Mouse (Mus musculus) lung, adult 18-20 months (tissue): ENCODE results near the gene Gna12.

Experiments
- DNase-seq, 2 experiments: peaks; one replicate each; pipeline ENCODE4 v3.0.0; 2022; ENCODE audit warnings: mixed read lengths in 2 of 2

Gene Gna12

DNA sequence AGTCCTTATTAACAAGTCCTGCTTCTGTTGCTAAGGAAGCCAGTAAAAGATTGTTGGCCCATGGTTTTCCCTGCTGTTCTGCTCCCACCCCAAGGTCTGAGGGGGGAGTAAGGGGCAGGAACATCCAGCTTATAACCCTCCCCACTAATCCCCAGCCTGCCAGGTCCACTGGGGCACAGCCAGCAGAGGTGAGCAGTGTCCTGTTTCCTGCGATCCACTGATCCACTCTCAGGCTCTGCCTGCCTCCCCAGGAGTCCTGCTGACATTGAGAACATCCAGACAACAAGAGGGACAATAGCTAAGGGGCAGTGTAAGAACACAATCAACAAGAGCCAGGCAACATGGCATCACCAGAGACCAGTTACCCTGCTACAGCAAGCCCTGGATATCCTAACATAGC lies 3.4 kb downstream of the Gna12 start:
- DNase-seq: no peak

DNA sequence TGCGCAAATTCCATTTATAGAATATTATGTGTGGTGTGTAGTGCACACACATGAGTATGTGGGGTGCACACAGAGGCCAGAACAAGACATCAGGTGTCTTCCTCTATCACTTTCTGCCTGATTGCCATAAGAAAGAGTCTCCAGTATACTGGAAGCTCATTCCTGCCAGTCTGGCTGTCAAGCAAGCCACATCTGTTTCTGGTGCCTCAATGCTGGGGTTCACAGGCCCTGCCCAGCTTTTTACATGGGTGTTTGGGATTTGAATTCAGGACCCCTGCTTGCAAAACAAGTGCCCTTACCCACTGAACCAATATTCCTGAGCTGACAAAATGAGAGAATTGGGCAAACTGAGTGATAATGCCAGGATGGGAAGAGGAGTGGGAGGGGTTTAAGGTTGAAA lies 4.1 kb downstream of the Gna12 start:
- DNase-seq: no peak

DNA sequence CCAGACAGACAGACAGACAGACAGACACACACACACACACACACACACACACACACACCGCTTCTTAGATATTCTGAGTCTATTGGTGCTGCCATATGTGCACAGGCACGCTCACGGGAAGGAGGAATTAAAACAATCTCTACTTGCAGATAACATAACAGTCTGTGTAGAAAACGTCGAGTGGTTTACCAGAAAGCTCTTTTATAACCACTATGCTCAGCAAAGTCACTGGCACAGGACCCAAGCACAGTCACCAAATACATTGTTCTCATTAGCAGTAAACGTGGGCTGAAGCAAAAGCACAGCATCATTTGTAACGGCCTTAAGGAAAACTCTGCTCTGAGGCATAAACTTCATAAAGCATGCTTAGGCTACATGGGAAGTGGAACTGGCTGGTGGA lies 6.1 kb downstream of the Gna12 start:
- no peak for DNase-seq

DNA sequence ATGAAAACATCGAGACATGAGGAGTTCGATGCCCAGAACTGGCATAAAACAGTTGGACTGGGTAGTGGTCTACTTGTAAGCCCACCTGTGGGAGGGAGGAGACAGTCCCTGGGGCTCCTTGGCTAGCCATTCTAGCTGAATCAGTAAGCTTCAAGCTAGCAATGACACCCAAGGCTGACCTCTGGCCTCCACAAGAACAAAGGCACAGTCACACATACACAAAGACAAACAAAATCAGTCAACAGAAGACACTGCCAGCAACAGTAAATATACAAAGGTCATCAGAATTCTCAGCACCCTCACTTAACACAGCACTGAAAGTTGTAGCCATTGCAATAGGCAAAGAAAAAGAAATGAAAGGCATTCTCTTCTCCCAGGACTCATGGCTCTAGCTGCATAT lies 6.8 kb downstream of the Gna12 start:
- no peak for DNase-seq

DNA sequence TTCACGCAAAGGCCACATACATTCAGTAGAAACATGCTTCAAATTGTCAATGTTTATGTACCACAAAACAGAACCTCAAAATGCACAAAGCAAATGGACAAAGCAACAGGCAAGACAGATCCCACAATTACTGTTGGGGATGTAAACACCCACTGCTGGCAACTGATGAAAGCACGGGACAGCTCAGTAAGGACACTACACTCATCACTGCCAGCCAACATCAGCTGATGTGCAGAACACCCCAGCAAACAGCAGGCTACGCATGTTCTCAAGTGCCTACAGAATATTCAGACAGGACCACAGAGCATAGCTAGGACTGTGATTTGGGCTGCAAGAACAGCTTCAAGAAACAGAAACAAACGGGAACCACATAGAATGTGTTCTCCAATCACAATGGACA lies 8.3 kb downstream of the Gna12 start:
- DNase-seq: no peak

DNA sequence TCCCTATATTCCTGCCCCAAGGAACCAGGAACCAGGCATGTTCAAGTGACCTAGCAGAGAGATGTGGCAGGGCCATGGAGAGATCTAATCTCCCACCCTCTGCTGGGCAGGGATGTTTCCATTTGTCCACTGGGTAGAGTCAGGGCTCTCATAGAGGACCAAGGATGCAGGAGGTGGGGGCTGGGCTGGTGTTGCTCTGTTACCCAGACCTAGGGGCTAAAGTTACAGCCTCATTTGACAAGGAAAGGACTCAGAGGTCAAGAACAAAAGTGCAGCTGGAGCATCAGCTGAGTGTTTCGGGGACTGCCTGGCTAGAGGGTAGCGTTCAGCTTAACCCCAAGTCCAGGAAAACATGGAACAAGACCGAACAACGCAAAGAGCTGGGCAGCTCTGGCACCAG lies 9.7 kb downstream of the Gna12 start:
- no peak for DNase-seq

DNA sequence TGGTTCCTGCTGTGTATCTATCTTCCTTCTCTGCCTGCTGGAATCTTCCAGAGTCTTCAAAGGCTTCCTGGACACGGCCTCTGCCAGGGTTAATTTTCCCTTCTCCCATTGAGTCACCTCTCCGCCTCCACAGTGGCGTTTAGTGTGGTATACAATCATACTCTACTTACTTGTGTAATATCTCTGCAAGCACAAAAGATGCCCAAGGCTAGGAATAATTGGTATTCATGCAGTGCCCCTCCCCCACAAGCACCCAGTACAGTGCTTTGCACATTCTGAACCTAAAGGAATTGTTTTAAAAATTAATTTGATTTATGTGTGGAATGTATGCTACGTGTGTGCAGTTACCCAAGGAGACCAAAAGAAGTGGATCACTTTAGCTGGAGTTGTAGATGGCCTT lies 10.6 kb downstream of the Gna12 start:
- DNase-seq: no peak

DNA sequence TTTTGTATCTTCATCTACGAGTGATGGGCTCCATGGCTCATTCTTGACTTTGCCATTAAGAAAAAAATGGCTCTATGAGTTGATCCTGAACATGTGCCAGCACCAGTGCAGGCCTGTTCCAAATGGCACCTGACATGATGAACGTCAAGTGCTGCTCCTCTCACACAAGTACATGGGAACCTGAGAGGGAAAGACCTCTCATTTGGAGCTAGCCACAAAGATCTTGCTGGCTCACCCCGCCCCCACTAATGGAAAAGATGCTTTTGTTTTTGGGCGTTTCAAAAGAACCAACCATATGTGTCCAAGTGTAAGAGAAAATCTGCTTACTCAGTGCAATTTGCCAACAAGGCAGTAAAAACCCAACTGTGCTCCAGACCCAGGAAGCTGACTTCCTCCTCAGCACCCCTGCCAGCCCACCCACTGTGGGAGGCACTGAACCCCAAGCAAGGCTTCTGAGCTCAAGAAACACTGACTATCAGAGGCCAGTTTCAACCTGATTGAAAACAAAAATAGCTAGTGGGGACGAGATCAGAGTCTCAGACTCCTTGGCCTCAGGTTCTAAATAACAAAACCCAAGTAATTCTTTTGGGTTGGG lies 11.7 kb downstream of the Gna12 start:
- no peak for DNase-seq

DNA sequence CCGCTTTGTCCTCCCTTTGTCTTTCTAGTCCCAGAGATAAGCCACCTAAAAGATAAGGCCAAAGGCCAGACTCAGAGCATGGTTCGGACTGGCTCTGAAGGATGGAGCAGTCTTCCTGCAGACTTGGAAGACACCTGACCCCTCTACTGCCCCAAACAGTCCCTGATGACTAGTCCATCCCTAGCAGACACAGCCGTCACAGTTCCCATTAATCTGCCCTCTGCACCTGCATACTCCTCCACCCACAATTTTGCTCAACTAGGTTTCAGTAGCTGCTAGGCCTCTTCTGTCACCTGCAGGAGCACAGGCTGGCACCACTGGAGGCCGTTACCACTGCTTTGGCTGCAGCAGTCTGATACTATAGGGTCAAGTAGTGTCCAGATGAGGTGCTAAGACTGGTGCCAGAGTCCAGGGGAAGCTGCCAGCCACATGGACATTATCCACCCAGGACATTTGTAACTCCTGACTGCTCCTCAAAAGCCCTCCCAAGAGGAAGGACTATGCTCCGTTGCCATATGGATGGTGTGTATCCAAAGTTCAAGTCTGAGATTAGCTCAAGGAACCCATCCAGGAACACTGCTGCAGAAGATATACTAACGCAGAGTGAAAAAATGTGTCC lies 13.2 kb downstream of the Gna12 start:
- DNase-seq: no peak

DNA sequence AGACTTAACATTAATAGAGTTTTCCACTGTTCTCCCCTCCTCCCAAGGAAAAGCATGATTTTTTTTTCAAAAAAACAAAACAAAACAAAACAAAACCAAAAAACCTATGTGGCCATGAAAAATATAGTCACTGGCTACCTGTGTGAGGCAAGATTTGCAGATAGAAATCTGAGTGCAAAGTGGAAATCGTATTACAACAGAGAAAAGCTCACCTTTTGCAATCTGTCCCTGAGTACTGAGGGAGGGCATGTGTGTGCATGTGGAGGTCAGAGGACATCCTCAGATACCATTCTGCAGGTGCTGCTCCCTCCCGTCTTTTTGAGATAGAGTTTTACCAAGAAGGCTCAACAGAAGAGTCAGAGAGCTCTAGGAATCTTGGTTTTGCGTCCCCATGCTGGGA lies 14.2 kb downstream of the Gna12 start:
- DNase-seq: no peak

DNA sequence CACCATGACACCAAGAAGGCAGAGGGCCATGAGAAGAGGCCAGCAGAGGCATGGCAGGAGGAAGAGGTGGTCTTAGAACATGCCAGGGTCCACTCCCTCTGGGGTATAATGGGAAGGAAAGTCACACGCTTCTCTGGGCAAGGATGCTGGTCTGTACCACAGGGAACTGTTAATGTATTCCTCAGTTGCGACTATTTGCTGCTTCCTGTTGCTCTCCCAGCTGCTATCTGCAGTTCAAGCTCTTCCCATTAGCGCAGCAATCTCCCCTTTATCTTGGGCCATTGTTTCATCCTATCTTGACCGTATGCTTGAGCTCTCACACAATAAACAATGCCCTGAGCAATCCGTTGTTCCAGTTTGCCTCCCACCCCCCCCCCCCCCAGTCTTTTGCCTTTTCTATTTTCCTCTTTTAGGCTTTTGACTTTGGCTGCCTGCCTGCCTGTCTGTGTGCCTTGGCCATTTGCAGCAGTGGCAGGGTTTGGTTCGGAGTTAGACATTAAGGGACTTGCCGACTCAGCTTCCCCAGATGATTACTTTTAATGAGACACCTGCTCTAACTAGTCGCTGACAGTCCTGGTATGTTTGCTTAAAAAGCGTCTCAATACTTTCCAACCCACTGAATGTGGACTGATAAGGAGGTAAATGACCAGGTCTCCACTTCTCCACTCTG lies 15.0 kb downstream of the Gna12 start:
- DNase-seq: no peak

DNA sequence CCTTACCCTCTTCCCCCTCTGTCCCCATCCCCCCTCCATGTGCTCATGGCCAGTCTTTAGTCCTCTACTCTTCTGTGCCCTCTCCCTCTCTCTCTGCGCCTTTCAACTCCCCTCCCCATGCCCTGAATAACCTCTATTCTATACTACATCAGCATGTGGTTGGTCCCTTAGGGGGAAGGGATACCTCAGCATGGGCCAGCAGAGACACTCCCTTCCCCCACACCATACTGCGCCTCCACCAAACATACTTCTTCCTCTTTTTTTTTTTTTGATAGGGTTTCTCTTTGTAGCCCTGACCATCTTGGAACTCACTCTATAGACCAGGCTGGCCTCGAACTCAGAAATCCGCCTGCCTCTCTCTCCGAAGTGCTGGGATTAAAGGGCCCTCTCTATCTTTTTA lies 15.8 kb downstream of the Gna12 start:
- DNase-seq: no peak

DNA sequence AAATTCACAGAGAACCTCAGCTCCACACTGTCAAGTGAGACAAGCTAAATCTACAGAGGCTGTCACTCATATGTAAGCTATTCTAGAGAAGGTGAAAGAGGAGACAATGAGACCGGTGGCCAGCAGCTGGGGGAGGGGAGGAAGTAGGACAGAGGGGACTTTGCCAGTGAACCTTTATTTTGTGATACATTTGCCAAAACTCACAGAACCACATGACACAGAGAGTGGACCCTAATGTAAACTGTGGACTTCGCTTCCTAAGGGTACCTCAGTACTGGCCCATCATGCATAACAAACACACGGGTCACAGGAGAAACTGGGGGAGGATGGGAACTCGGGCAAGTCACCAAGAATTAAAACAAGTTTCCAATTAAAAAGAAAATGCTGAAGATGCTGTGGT lies 17.5 kb downstream of the Gna12 start:
- no peak for DNase-seq

DNA sequence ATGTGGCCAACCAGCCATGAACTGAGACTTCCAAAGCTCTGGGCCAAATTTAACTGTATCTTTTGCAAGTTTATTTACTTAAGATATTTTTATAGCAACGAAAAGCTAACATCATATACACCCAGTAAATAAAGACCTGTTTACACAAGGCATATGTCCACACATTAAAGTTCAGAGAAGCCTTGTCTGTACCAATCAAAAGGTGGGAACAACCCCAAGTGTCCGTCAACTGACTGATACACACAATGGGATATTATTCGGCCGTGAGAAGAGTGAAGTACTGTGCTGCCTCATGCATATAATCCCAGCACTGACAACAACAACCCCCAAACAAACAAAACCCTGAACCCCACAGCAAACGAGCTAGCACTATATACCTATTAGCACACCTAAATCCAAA lies 18.2 kb downstream of the Gna12 start:
- DNase-seq: no peak

DNA sequence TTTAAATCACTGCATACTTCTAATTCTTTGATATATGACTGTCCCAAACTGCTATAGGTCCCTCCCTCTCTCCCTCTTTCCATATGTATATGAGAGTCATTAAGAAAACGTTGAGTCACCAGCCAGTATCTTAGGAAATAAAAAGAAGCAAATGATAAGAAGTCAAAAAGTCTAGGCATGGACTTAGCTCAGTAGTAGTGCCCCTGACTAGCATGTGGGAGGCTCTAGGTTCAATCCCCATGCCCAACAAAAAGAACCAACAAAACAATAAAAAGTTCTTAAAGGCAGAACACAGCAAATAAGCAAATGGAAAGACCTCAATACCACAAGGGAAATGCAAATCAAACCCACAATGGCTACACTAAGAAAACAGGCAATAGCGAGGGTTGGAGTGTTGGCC lies 18.8 kb downstream of the Gna12 start:
- no peak for DNase-seq

DNA sequence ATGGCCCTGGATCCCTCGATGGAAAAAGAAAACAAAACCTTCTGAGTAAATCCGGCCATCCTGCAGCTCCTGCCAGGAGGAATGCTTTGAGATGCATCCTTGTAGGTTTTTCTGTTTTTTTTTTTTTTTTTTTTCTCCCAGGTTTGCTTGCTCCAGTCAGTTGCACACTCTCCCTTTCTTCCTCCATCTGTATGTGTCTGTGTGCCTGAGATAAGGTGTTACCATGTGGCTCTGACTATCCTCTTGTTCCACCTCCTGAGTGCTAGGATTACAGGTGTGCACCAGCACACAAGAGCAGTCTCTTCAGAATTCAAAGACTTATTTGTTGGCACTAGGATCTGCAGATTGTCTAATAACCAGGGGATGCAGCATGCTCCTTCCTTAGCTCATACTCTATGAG lies 23.3 kb downstream of the Gna12 start:
- DNase-seq: no peak

DNA sequence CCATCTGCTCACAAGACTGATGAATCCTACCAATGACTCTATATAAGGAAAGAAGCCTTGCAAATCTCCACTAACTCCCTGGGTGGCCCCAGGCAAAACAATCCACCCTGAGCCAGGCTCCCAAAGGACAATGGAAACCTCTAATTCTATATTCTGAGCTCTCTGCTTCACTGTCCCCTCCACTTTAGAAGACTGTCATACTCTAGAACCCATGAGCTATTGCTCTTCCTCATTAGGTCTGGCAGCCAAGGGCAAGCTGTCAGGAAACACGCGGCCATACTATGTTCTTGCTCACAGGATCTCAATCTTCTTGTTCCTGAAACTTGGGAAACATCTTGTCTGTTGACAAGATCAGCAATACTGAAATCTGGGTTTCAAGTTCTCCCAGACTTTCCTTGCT lies 24.0 kb downstream of the Gna12 start:
- no peak for DNase-seq

DNA sequence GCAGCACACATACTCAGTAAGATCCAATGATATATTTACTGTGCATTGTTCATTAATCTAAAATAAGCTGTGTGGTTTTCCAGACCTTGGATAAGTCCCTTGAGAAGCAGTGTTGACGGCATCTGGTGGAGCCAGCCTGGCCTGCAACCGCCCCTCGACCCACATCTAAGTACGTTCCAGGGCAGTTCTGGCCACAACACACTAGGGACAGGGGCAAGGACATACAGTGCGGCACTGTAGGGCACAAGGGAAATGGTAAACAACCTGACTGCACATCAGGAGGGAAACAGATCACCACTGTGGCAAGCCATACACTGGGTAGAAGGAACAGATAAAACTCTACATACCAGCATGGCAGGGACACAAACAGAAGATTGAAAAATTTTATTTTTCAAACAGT lies 28.4 kb downstream of the Gna12 start:
- no peak for DNase-seq

DNA sequence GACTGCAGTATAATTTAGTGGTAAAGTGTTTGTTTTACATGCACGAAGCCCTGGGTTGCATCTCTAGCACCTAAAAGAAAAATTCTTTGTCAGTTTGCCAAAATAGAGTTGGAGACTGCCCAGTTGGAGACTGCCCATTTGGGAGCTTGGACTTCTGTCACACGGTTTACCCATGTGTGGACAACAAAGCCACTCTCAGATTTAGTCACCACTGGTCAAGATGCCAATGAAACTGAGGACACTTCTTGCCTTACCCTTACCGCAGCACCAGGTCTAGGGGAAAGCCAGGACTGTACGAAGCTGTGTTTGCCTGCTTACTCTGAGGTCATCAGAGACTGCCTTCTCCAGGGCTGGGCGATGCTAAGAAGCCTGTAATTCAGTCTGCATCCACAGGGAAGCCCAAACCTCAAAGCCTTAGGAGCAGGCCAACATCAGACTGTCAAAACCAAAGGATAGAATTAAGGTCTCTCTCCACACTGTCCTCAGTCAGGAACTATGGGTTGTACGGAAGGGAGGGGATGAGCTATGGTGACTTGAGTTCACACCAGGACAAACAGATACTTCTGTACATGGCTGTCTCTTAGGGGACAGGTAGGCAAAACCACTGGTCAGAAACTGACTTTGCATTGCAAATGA lies 29.8 kb downstream of the Gna12 start:
- no peak for DNase-seq

DNA sequence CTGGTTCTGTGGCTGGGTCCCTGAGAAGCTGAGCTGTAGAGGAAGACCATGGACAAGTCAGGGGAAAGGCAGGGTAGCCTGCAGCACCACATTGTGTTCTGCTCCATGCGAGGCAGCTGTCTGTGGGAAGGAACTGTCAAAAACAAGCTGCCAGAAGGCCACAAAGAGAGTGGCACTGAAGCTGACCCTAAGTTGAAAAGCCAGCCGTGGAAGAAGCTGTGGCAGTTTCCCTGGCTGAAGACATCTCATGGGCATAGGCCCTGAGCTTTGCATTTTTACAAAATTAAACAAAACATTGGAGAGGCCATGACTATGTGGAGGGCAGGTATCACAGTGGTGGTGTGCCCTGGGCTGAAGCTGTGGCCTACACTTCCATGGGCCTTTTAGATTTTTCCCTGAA lies 31.0 kb downstream of the Gna12 start:
- no peak for DNase-seq

DNA sequence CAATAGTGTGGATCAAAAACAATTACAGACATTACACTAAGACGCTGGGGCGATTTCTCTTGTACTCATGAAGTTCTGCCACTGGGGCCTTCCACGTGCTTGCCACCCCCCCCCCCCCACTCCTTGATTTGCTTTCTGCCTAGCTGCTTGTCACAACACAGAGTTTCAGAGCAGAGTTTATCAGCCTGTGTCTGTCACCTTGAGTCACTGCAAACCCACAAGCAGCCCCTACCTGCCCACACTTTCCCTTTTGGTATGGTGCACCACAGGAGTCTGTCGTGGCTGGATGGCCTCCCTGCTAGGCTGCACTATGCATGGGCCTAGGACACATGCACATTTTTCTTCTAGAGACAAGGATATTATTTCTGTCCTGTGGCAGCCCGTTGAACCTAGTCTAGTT lies 31.5 kb downstream of the Gna12 start:
- no peak for DNase-seq

DNA sequence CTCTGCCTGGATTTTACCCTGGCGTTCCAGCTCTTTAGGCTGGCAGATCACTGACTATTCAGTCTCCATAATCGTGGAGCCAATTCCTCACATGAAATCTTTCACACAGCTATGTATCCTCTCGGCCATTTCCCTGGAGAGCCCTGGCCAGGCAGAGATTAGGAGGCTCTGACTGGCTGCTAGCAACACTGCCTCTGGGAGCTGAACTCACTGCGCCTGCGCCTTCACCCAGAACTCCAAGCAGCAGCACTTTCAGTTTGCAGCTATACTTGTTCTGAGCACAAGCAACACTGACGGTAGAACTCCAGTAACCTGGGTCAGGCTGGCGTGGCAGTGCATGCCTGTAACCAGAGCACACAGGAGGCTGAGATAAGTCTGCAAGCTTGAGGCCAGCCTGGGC lies 32.1 kb downstream of the Gna12 start:
- DNase-seq: no peak

DNA sequence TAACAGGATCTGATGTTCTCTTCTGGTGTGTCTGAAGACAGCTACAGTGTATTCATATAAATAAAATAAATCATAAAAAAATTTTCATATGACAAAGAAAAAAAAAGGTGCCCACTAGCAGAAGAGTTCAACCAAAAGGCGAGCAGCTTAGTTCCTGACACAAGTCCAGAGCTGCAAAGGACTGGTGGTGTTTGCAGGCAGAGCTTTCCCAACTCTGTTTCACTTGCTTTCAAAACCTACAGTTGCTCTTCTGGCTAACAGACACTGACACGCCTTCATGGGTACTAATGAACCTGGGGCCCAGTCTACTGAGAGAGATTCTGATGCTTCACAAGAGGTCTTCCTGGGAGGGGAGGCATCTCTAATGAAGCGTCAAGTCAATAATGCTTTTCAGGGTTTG lies 34.2 kb downstream of the Gna12 start:
- DNase-seq: no peak

DNA sequence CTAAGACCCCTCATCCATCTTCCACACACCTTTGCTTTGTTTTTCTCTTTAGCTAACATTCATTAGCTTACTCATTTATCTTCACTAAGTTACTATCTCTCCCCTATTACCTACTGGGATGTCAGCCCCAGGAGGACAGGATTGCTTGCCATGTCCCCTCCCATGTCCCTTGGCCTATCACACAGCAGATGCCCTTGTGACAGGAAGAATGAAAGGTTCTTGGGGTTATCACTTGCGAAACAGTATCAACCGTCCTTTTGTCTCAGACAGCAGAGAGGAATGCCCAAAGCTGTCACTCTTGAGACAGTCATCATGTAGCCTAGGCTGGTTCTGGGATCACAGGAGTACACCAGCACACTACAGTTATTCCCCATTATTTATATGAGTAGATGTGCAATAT lies 35.1 kb downstream of the Gna12 start:
- DNase-seq: no peak
